Mouse (Mus musculus) hindbrain, embryonic 12.5 days (tissue): ENCODE results near the gene Gar1. TPM values are rescaled to one million over a fixed set of nuclear protein-coding genes. Genes with fewer than 3 reads are reported as not detected.

Source experiments
- ATAC-seq: fragments of 200-750 bp; cut with Nextera tagmentation; 2 replicates; pipeline ENCODE4 v1.8.0; 2017; ENCODE audit warnings: moderate TSS enrichment; ENCODE audit not compliant: low FRiP score
- H3K27ac ChIP-seq: fragments of 300-500 bp; sonication (generic); 2 replicates; pipeline ENCODE4 v1.5.1; 2016; ENCODE audit warnings: mild to moderate bottlenecking
- H3K27me3 ChIP-seq: fragments of 300-500 bp; sonication (generic); 2 replicates; pipeline ENCODE4 v1.6.1; 2016; ENCODE audit warnings: mild to moderate bottlenecking
- H3K36me3 ChIP-seq: fragments of 300-500 bp; sonication (generic); 2 replicates; pipeline ENCODE4 v1.6.1; 2016; ENCODE audit warnings: mild to moderate bottlenecking
- H3K4me1 ChIP-seq: fragments of 300-500 bp; sonication (generic); 2 replicates; pipeline ENCODE4 v1.6.1; 2016
- H3K4me2 ChIP-seq: fragments of 300-500 bp; sonication (generic); replicated peaks from 2 replicates; pipeline ENCODE4 v1.6.1; 2016; ENCODE audit warnings: mild to moderate bottlenecking
- H3K4me3 ChIP-seq: fragments of 300-500 bp; sonication (generic); 2 replicates; pipeline ENCODE4 v1.5.1; 2016; ENCODE audit warnings: mild to moderate bottlenecking
- H3K9ac ChIP-seq: fragments of 300-500 bp; sonication (generic); 2 replicates; pipeline ENCODE4 v1.6.1; 2016; ENCODE audit warnings: mild to moderate bottlenecking, moderate library complexity
- H3K9me3 ChIP-seq: fragments of 300-500 bp; sonication (generic); replicated peaks from 2 replicates; pipeline ENCODE4 v1.6.1; 2016; ENCODE audit warnings: mild to moderate bottlenecking
- WGBS: fragments of 180-500 bp; shearing (Covaris S2); methylation state at CpG from one replicate; pipeline ENCODE4 v1.1.7; 2016; 5-methylcytosine and 5-hydroxymethylcytosine counted together
- polyA plus RNA-seq: library from polyadenylated mRNA; unstranded; fragments of >200 nt; fragmentation: Nextera tagmentation; extraction: Ambion mirVana; gene quantifications from 2 replicates; pipeline ENCODE4 v1.2.1, GENCODE M21; 2016

The Gar1 gene
- polyA plus RNA-seq, 1 experiment from 2014 or later, result 77.1 TPM

- no peak within 1 kb of the TSS for H3K9ac ChIP-seq
- H3K9me3 ChIP-seq, result no peaks in the 10 kb centered on the region
- H3K4me1 ChIP-seq, result peaks cover 4% of the 10 kb centered on the region; the same call in 1 of the 2 replicates
- no peaks in the 10 kb centered on the region for H3K36me3 ChIP-seq
- 64% methylated on average over 6 of the region's 6 CpGs for WGBS
- H3K4me2 ChIP-seq, result 0 out of 2 replicates have a peak within 1 kb of the TSS, but pooled peaks have one; percentile 13
- H3K27ac ChIP-seq, result no peak within 1 kb of the TSS
- no peak for ATAC-seq
- H3K4me3 ChIP-seq, result no peak within 1 kb of the TSS
- no peaks in the 10 kb centered on the region for H3K27me3 ChIP-seq
Measured at GRCm38 (mm10) chr3:129835388-129835934, 4.3 kb upstream of the Gar1 start, which contains the start of gene Cfi. Gene Cfi (plus strand): TSS chr3:129835884.

- no peak for ATAC-seq
- Histone ChIP-seq H3K9ac (peak overlapping the region; percentile 76), H3K36me3 (peaks cover 10% of the 10 kb centered on the region; the same call in 1 of the 2 replicates), H3K27ac (peak overlapping the region; percentile 93), H3K4me3 (peak overlapping the region; percentile 90), H3K9me3 (no peaks in the 10 kb centered on the region), H3K4me2 (peak overlapping the region; percentile 64), H3K4me1 (peaks cover 9% of the 10 kb centered on the region), H3K27me3 (no peaks in the 10 kb centered on the region)
- under 1% methylated on average over 45 of the region's 45 CpGs for WGBS
Measured at GRCm38 (mm10) chr3:129830626-129831025, 570 bp downstream of the Gar1 start.

- peaks cover 31% of the 10 kb centered on the region for H3K36me3 ChIP-seq
- no peaks in the 10 kb centered on the region for H3K27me3 ChIP-seq
- no peak overlapping the region for H3K9ac ChIP-seq
- 97% methylated on average over 5 of the region's 5 CpGs for WGBS
- H3K9me3 ChIP-seq, result no peaks in the 10 kb centered on the region
- no peak overlapping the region for H3K4me2 ChIP-seq
- no peak overlapping the region for H3K27ac ChIP-seq
- H3K4me3 ChIP-seq, result no peak overlapping the region
- no peak for ATAC-seq
- peaks cover 9% of the 10 kb centered on the region for H3K4me1 ChIP-seq
Measured at GRCm38 (mm10) chr3:129827691-129828090, 3.5 kb downstream of the Gar1 start.

GRCm38 (mm10) chr3:129826691-129827090 is 4.5 kb downstream of the Gar1 start:
- no peak for ATAC-seq
- peaks cover 9% of the 10 kb centered on the region for H3K4me1 ChIP-seq
- no peak overlapping the region for H3K4me3 ChIP-seq
- H3K9ac ChIP-seq, result no peak overlapping the region
- 91% methylated on average over 10 of the region's 10 CpGs for WGBS
- peaks cover 31% of the 10 kb centered on the region for H3K36me3 ChIP-seq
- no peaks in the 10 kb centered on the region for H3K9me3 ChIP-seq
- H3K27ac ChIP-seq, result no peak overlapping the region
- no peak overlapping the region for H3K4me2 ChIP-seq
- no peaks in the 10 kb centered on the region for H3K27me3 ChIP-seq

- no peaks in the 10 kb centered on the region for H3K9me3 ChIP-seq
- H3K4me1 ChIP-seq, result peaks cover 6% of the 10 kb centered on the region
- ATAC-seq, result no peak
- H3K4me2 ChIP-seq, result no peak overlapping the region
- 95% methylated on average over 10 of the region's 10 CpGs for WGBS
- H3K27ac ChIP-seq, result no peak overlapping the region
- no peak overlapping the region for H3K4me3 ChIP-seq
- H3K36me3 ChIP-seq, result peaks cover 31% of the 10 kb centered on the region
- H3K27me3 ChIP-seq, result no peaks in the 10 kb centered on the region
- H3K9ac ChIP-seq, result no peak overlapping the region
Measured at GRCm38 (mm10) chr3:129824891-129825290, 6.3 kb downstream of the Gar1 start.

- WGBS, result 91% methylated on average over 4 of the region's 4 CpGs
- Histone ChIP-seq H3K27ac (no peak overlapping the region), H3K9me3 (no peaks in the 10 kb centered on the region), H3K4me1 (no peaks in the 10 kb centered on the region), H3K4me3 (no peak overlapping the region), H3K27me3 (no peaks in the 10 kb centered on the region), H3K4me2 (no peak overlapping the region), H3K9ac (no peak overlapping the region), H3K36me3 (peaks cover 31% of the 10 kb centered on the region)
- ATAC-seq, result no peak
Measured at GRCm38 (mm10) chr3:129824146-129824545, 7.0 kb downstream of the Gar1 start.

GRCm38 (mm10) chr3:129823293-129823692 is 7.9 kb downstream of the Gar1 start:
- Histone ChIP-seq H3K9me3 (no peaks in the 10 kb centered on the region), H3K4me1 (no peaks in the 10 kb centered on the region), H3K4me2 (no peak overlapping the region), H3K27me3 (no peaks in the 10 kb centered on the region), H3K4me3 (no peak overlapping the region), H3K27ac (no peak overlapping the region), H3K9ac (no peak overlapping the region), H3K36me3 (peaks cover 28% of the 10 kb centered on the region)
- ATAC-seq, result peak; percentile 19; the same call in 1 of the 2 replicates
- WGBS, result 58% methylated on average over 5 of the region's 5 CpGs

- H3K27me3 ChIP-seq, result no peaks in the 10 kb centered on the region
- H3K9ac ChIP-seq, result no peak within 1 kb of the TSS
- H3K4me3 ChIP-seq, result no peak within 1 kb of the TSS
- H3K36me3 ChIP-seq, result peaks cover 28% of the 10 kb centered on the region
- WGBS, result 66% methylated on average over 11 of the region's 11 CpGs
- no peak within 1 kb of the TSS for H3K4me2 ChIP-seq
- no peak within 1 kb of the TSS for H3K27ac ChIP-seq
- H3K4me1 ChIP-seq, result no peaks in the 10 kb centered on the region
- H3K9me3 ChIP-seq, result no peaks in the 10 kb centered on the region
- no peak for ATAC-seq
Measured at GRCm38 (mm10) chr3:129822206-129822775, 8.9 kb downstream of the Gar1 start, which contains the start of gene Rrh. Gene Rrh (minus strand): TSS chr3:129822587.

- Histone ChIP-seq H3K4me3 (no peak overlapping the region), H3K27ac (no peak overlapping the region), H3K4me1 (no peaks in the 10 kb centered on the region), H3K27me3 (no peaks in the 10 kb centered on the region), H3K9me3 (no peaks in the 10 kb centered on the region), H3K36me3 (peaks cover 28% of the 10 kb centered on the region), H3K9ac (no peak overlapping the region), H3K4me2 (no peak overlapping the region)
- 79% methylated on average over 8 of the region's 8 CpGs for WGBS
- ATAC-seq, result no peak
Measured at GRCm38 (mm10) chr3:129821736-129822135, 9.5 kb downstream of the Gar1 start.

GRCm38 (mm10) chr3:129820847-129821246 is 10.3 kb downstream of the Gar1 start:
- Histone ChIP-seq H3K4me1 (no peaks in the 10 kb centered on the region), H3K27me3 (no peaks in the 10 kb centered on the region), H3K27ac (no peak overlapping the region), H3K4me3 (no peak overlapping the region), H3K36me3 (peaks cover 23% of the 10 kb centered on the region), H3K4me2 (no peak overlapping the region), H3K9ac (no peak overlapping the region), H3K9me3 (no peaks in the 10 kb centered on the region)
- 66% methylated on average over 9 of the region's 9 CpGs for WGBS
- no peak for ATAC-seq

- no peak for ATAC-seq
- WGBS, result 80% methylated on average over 10 of the region's 10 CpGs
Measured at GRCm38 (mm10) chr3:129803765-129804164, 27.4 kb downstream of the Gar1 start, which contains the start of gene Lrit3. Gene Lrit3 (minus strand): TSS chr3:129804030.

GRCm38 (mm10) chr3:129799011-129799410 is 32.2 kb downstream of the Gar1 start:
- ATAC-seq, result no peak
- H3K27ac ChIP-seq, result no peak overlapping the region
- H3K9me3 ChIP-seq, result no peaks in the 10 kb centered on the region
- 81% methylated on average over 2 of the region's 2 CpGs for WGBS
- no peak overlapping the region for H3K4me3 ChIP-seq
- no peaks in the 10 kb centered on the region for H3K4me1 ChIP-seq
- no peaks in the 10 kb centered on the region for H3K36me3 ChIP-seq
- H3K4me2 ChIP-seq, result no peak overlapping the region
- H3K27me3 ChIP-seq, result no peaks in the 10 kb centered on the region
- H3K9ac ChIP-seq, result no peak overlapping the region

More at GRCm38 (mm10) chr3:129803765-129804164, 27.4 kb downstream of the Gar1 start, which contains the start of gene Lrit3:
- Histone ChIP-seq H3K27me3 (no peaks in the 10 kb centered on the region), H3K4me2 (no peak within 1 kb of the TSS), H3K4me3 (no peak within 1 kb of the TSS), H3K9me3 (no peaks in the 10 kb centered on the region), H3K4me1 (no peaks in the 10 kb centered on the region), H3K36me3 (no peaks in the 10 kb centered on the region), H3K27ac (no peak within 1 kb of the TSS), H3K9ac (no peak within 1 kb of the TSS)

GRCm38 (mm10) chr3:129798551-129798950 is 32.6 kb downstream of the Gar1 start:
- no peak overlapping the region for H3K4me3 ChIP-seq
- no peaks in the 10 kb centered on the region for H3K9me3 ChIP-seq
- no peaks in the 10 kb centered on the region for H3K36me3 ChIP-seq
- H3K27ac ChIP-seq, result no peak overlapping the region
- no peak overlapping the region for H3K4me2 ChIP-seq
- H3K27me3 ChIP-seq, result no peaks in the 10 kb centered on the region
- WGBS, result 86% methylated on average over 11 of the region's 11 CpGs
- H3K9ac ChIP-seq, result no peak overlapping the region
- no peaks in the 10 kb centered on the region for H3K4me1 ChIP-seq
- ATAC-seq, result no peak
